ENCODE assay signal across 25 mouse cellular contexts in the genomic region with DNA sequence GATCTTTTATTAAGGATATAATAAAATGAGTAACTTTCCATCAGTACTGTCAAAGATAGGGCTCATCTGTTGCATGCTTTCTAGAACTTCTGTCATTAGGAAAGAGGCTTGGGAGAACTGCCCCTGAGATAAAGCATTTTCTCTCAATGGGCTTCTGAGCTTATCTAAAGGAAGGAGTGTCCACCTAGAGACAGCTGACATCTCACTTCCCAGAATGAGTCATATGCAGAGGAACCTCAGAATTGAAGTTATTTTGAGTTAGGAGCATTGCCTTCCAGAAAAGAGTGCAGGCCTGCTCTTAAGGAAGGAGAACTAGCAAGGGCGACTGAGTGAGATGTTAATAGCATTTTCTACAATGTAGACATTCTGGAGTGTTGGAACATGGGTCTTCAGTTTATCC.
"Had no signal": no experiment of that assay in that cellular context is flagged by ENCODE, and none has a peak within 500 bp of the region (broad histone marks: within the 10 kb centered on the region; RNA-seq: fewer than 3 reads in every experiment).

No protein-coding gene starts in this region.

- H3K4me2 ChIP-seq: heart, embryonic 12.5 days; hindbrain, embryonic 13.5 days; hindbrain, embryonic 15.5 days; kidney, embryonic 15.5 days; limb, embryonic 13.5 days; limb, embryonic 15.5 days; liver, embryonic 12.5 days had no signal

- ATAC-seq: hindbrain, postnatal 0 days; intestine, embryonic 16.5 days; liver, embryonic 12.5 days had no signal

- H3K4me1 ChIP-seq: heart, embryonic 12.5 days; hindbrain, embryonic 13.5 days; hindbrain, embryonic 15.5 days; kidney, embryonic 15.5 days; limb, embryonic 13.5 days; limb, embryonic 15.5 days; liver, embryonic 12.5 days had no signal

- H3K27ac ChIP-seq: heart, embryonic 10.5 days; hindbrain, embryonic 13.5 days; hindbrain, embryonic 15.5 days; hindbrain, postnatal 0 days; kidney, embryonic 15.5 days; kidney, postnatal 0 days; limb, embryonic 13.5 days; limb, embryonic 15.5 days; liver, embryonic 12.5 days; liver, embryonic 14.5 days had no signal

- DNase-seq: gastrocnemius, postnatal 14 days; gastrocnemius, postnatal 36 days; heart, adult 11 months; heart, postnatal 14 days; heart, postnatal 36 days; kidney, adult 11 months; kidney, adult 2 months; kidney, adult 9 months; kidney, postnatal 14 days; kidney, postnatal 36 days; layer of hippocampus, adult 9-11 months; layer of hippocampus, postnatal 36 days; left cerebral cortex, postnatal 4 days had no signal

- H3K9me3 ChIP-seq: heart, embryonic 10.5 days; heart, embryonic 12.5 days; hindbrain, embryonic 13.5 days; hindbrain, embryonic 15.5 days; kidney, embryonic 15.5 days; limb, embryonic 13.5 days; limb, embryonic 15.5 days; liver, embryonic 12.5 days had no signal

- H3K27me3 ChIP-seq: heart, embryonic 12.5 days; hindbrain, embryonic 13.5 days; hindbrain, embryonic 15.5 days; kidney, embryonic 15.5 days; limb, embryonic 13.5 days; limb, embryonic 15.5 days; liver, embryonic 12.5 days had no signal

- H3K4me3 ChIP-seq: heart, embryonic 10.5 days; heart, embryonic 12.5 days; hindbrain, embryonic 13.5 days; hindbrain, embryonic 15.5 days; kidney, embryonic 15.5 days; limb, embryonic 13.5 days; limb, embryonic 15.5 days; liver, embryonic 12.5 days had no signal

- H3K36me3 ChIP-seq: heart, embryonic 10.5 days; heart, embryonic 12.5 days; hindbrain, embryonic 13.5 days; hindbrain, embryonic 15.5 days; kidney, embryonic 15.5 days; limb, embryonic 13.5 days; limb, embryonic 15.5 days; liver, embryonic 12.5 days had no signal

- H3K9ac ChIP-seq: heart, embryonic 12.5 days; hindbrain, embryonic 13.5 days; hindbrain, embryonic 15.5 days; kidney, embryonic 15.5 days; limb, embryonic 13.5 days; limb, embryonic 15.5 days; liver, embryonic 12.5 days; liver, embryonic 14.5 days had no signal
